Mouse (Mus musculus) forebrain, embryonic 10.5 days (tissue): ENCODE measurements around the gene Ppara. TPM values are rescaled to one million over a fixed set of nuclear protein-coding genes. Genes with fewer than 3 reads are reported as not detected.

Experiments
- DNase-seq: peaks from one replicate; pipeline ENCODE4 v3.0.0-alpha.2; 2017; ENCODE audit warnings: low spot score; ENCODE audit errors: extremely low spot score
- H3K27ac ChIP-seq: fragments of 300-500 bp; sonication (generic); 2 replicates; pipeline ENCODE4 v1.5.1; 2016; ENCODE audit warnings: mild to moderate bottlenecking
- H3K27me3 ChIP-seq: fragments of 300-500 bp; sonication (generic); 2 replicates; pipeline ENCODE4 v1.6.1; 2016; ENCODE audit warnings: mild to moderate bottlenecking; ENCODE audit not compliant: poor library complexity, severe bottlenecking
- H3K36me3 ChIP-seq: fragments of 300-500 bp; sonication (generic); replicated peaks from 2 replicates; pipeline ENCODE4 v1.6.1; 2016; ENCODE audit warnings: mild to moderate bottlenecking, moderate library complexity
- H3K4me1 ChIP-seq: fragments of 300-500 bp; sonication (generic); 2 replicates; pipeline ENCODE4 v1.6.1; 2016
- H3K4me3 ChIP-seq: fragments of 300-500 bp; sonication (generic); 2 replicates; pipeline ENCODE4 v1.5.1; 2016; ENCODE audit warnings: mild to moderate bottlenecking, moderate library complexity
- H3K9me3 ChIP-seq: fragments of 300-500 bp; sonication (generic); 2 replicates; pipeline ENCODE4 v1.6.1; 2016; ENCODE audit warnings: mild to moderate bottlenecking, moderate library complexity
- WGBS: fragments of 180-500 bp; shearing (Covaris S2); methylation state at CpG from one replicate; pipeline ENCODE4 v1.1.7; 2016; 5-methylcytosine and 5-hydroxymethylcytosine counted together
- polyA plus RNA-seq: library from polyadenylated mRNA; unstranded; fragments of >200 nt; fragmentation: Nextera tagmentation; extraction: Ambion mirVana; gene quantifications from 2 replicates; pipeline ENCODE4 v1.2.1, GENCODE M21; 2016

The Ppara gene
- polyA plus RNA-seq, 1 experiment from 2014 or later, result 0.11 TPM

DNA sequence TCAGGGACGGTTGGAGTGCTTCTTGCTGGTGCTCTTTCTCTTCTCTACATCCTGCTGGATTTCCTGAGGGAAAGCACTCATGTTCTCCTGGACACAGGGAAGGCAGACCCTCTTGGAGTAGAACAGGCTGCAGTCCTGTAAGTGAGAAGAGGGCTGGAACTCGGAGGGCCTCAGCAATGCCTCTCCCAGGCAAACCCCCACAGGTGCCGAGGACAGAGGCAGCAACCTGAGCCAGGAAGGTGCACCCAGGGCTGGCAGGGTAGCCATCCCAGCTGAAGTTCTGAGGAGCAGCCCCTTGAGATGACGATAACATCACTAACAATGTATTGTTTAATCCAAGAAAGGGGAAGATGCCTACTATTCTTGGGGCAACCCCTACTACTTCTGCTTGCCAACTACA lies 72.6 kb downstream of the Ppara start:
- H3K4me1 ChIP-seq, result peaks cover 26% of the 10 kb centered on the region
- no peaks in the 10 kb centered on the region for H3K27me3 ChIP-seq
- no peaks in the 10 kb centered on the region for H3K9me3 ChIP-seq
- WGBS, result 76% methylated on average over 4 of the region's 4 CpGs
- H3K4me3 ChIP-seq, result no peak overlapping the region
- no peak for DNase-seq
- no peak overlapping the region for H3K27ac ChIP-seq
- H3K36me3 ChIP-seq, result no peaks in the 10 kb centered on the region

DNA sequence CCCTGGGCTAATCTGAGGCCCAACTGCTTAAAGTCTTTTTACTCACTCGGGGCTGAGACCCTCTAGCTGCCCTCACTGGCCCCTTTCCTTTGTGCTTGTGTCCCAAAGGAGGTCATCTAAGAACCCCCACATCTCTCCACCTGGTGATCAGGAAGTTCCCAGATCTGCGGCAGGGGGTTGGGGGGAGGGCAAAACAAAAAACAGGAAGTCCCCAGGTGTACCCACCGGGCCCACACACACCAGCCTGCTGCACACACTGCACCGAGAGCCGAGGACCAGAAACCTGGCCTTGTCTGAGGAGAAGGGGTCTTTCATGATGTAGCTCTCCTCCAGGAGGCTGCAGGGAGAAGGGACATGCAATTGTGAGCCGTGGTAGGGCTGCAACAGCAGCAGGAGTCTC lies 73.2 kb downstream of the Ppara start:
- Histone ChIP-seq H3K9me3 (no peaks in the 10 kb centered on the region), H3K27ac (no peak overlapping the region), H3K27me3 (no peaks in the 10 kb centered on the region), H3K4me1 (peaks cover 26% of the 10 kb centered on the region), H3K4me3 (no peak overlapping the region), H3K36me3 (no peaks in the 10 kb centered on the region)
- DNase-seq, result no peak
- 82% methylated on average over 6 of the region's 6 CpGs for WGBS

DNA sequence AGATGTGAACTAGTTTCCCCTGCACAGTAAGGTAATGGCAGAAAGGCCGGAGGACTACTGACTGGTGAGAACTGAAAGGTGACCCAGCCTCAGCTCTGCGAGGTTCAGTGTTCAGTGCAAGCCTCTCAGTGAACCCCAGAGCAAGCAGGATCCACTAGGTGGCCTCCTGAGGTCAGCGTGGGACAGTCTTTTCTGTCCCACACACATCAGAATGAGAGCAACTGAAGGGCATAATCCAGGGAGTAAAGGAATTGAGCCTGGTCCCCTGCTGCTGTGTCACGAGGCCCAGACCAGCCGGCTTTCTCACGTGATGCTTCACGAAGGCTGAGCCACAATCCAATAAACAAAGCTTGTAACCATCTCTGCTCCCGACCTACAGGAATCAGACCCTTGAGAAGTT lies 73.7 kb downstream of the Ppara start:
- H3K4me3 ChIP-seq, result no peak overlapping the region
- no peak overlapping the region; the same call in 1 of the 2 replicates for H3K27ac ChIP-seq
- H3K9me3 ChIP-seq, result no peaks in the 10 kb centered on the region
- H3K36me3 ChIP-seq, result no peaks in the 10 kb centered on the region
- no peak for DNase-seq
- 0 out of 2 replicates have a peak, but pooled peaks cover 3% of the 10 kb centered on the region for H3K27me3 ChIP-seq
- 57% methylated on average over 8 of the region's 8 CpGs for WGBS
- peaks cover 26% of the 10 kb centered on the region for H3K4me1 ChIP-seq

DNA sequence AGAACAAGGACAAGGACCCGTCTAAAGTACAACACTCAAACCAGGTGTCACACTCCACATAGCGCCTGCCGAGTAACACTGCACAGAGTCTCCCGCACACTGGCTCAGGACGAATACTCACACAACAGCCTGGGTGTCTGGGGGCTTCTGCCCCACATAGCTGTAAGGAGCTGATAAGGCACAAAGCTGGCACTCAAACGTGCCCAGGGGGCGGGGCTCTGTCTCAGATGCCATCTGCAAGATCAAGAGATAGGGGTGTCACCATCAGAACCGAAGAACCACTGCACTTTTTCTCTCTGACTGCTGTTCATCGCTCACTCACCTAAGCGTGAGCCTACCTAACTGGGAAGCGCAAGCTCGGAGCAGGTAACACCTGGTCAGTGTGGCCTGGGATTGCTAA lies 74.3 kb downstream of the Ppara start:
- WGBS, result 88% methylated on average over 12 of the region's 12 CpGs
- H3K27me3 ChIP-seq, result 0 out of 2 replicates have a peak, but pooled peaks cover 5% of the 10 kb centered on the region
- H3K4me3 ChIP-seq, result no peak overlapping the region
- no peaks in the 10 kb centered on the region for H3K36me3 ChIP-seq
- peaks cover 26% of the 10 kb centered on the region for H3K4me1 ChIP-seq
- no peak overlapping the region for H3K27ac ChIP-seq
- no peaks in the 10 kb centered on the region for H3K9me3 ChIP-seq
- DNase-seq, result no peak

DNA sequence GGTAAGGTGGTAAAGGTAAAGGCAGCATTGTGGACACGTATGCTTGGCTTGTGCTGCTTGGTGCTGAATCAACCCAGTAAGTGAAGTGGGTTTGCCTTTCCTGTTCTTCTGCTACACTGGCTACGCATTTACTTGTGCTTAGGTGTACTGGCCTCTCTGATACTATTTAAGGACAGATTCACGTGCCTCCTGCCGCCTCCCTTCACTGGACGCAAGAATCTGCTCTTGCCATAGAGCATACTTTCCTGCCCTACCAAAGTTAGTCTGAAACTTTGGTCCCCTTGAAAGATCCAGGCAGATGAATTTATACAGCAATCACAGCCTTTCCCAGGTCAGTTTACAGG lies 75.7 kb downstream of the Ppara start:
- Histone ChIP-seq H3K27me3 (0 out of 2 replicates have a peak, but pooled peaks cover 5% of the 10 kb centered on the region), H3K4me1 (peaks cover 26% of the 10 kb centered on the region), H3K4me3 (peak overlapping the region; percentile 84), H3K9me3 (peaks cover under 1% of the 10 kb centered on the region; the same call in 1 of the 2 replicates), H3K27ac (no peak overlapping the region), H3K36me3 (no peaks in the 10 kb centered on the region)
- no peak for DNase-seq
- 84% methylated on average over 5 of the region's 5 CpGs for WGBS

DNA sequence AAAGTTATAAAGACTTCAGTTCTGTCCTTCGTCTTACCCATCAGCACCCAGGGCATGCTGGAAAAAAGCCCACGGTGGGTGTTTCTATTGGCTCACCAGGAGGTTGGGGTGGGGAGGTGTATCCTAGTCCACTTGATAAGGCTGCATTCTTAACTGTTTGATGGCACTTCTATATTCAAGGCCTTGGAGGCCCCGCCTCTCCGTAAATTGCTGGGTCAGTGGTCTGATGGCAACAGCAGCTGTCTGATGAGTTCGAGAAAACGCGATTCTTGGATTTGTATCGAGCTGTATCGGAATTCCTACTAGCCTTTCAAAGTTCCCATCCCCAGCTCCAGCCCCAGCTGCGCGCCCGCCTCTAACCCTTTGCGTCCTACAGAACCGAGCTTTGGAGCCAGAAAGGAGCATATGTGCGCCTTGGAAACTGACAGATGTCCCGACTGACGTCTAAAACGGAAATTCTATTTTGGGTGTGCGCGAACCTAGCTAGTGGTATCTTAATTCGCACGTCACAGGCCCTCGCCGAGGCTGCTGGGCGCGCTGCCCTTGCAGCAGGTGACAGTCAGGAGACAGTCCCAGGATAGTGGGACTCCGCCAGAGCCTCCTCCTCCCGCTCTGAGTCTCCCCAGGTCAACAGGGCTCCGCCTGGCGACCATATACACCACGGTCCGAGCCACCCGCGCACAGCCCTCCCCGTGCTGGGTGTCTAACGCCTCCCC lies 76.2 kb downstream of the Ppara start:
- Histone ChIP-seq H3K9me3 (peaks cover 6% of the 10 kb centered on the region; the same call in 1 of the 2 replicates), H3K36me3 (no peaks in the 10 kb centered on the region), H3K4me1 (peaks cover 26% of the 10 kb centered on the region), H3K27ac (peak overlapping the region; percentile 90), H3K27me3 (0 out of 2 replicates have a peak, but pooled peaks cover 5% of the 10 kb centered on the region), H3K4me3 (peak overlapping the region; percentile 84)
- WGBS, result 6% methylated on average over 36 of the region's 36 CpGs
- DNase-seq, result peak; percentile 28

DNA sequence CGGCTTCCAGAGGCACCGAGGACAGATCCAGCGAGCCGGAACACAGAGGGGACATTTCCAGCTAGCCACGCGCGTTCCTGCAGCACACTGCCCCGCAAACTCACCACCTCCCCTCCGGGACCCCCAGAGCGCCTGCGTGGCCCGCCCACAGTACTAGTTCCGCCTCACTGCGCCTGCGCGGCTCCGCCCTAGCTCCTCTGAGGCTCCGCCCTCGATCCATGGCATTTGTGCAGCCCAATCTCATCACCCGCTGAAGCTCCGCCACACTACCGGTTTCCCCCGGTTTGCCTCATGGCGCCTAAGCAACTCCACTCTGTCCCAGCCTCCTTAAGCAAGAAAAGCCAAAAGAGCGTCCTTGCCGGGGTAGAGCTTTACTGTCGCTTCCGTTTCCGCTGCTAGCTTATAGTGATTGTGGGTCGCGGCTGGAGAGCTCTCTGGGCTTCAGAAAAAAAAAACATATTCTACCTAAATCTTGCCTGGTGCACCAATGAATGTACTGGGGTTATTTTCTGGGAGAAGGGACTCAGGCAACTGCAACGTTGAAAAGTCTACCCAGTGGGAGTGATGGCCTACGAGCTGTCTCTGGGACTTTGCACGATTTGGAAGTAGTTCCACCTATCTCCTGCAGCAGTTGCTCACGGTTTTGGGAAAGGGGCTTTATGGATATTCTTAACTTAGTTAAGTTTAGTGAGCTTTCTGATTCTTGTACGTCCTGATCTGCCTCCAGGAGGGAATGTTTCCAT lies 76.9 kb downstream of the Ppara start, which contains the start of gene Cdpf1:
Gene Cdpf1, minus strand, starts transcription at position 163 of the 743 bp plus-strand sequence.
- H3K36me3 ChIP-seq, result no peaks in the 10 kb centered on the region
- 0 out of 2 replicates have a peak, but pooled peaks cover 7% of the 10 kb centered on the region for H3K27me3 ChIP-seq
- peaks cover 13% of the 10 kb centered on the region; the same call in 1 of the 2 replicates for H3K9me3 ChIP-seq
- peak; percentile 97 for DNase-seq
- H3K27ac ChIP-seq, result peak within 1 kb of the TSS; percentile 90
- WGBS, result 4% methylated on average over 36 of the region's 36 CpGs
- H3K4me1 ChIP-seq, result peaks cover 26% of the 10 kb centered on the region
- H3K4me3 ChIP-seq, result peak within 1 kb of the TSS; percentile 84

DNA sequence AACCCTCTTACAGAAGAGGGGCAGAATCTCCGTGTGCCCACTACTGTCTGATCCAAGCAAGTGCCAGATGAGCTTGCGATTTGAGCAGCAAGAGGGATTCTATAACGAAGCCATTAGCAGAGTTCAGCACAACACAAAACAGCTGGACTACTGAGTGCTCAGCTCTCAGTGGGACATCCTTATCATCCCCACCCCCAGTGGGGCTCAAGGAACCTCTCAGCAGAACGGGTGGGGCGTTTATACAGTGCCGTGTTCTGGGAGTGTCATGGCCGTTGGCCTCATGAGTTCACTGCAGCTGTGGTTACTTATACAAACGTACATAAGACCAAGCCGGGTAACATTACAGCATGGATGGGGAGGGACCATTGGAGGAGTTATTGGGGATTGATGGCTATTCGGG lies 78.6 kb downstream of the Ppara start:
- H3K27ac ChIP-seq, result no peak overlapping the region
- no peak overlapping the region for H3K4me3 ChIP-seq
- 0 out of 2 replicates have a peak, but pooled peaks cover 10% of the 10 kb centered on the region for H3K27me3 ChIP-seq
- no peaks in the 10 kb centered on the region for H3K36me3 ChIP-seq
- no peak for DNase-seq
- H3K9me3 ChIP-seq, result peaks cover 30% of the 10 kb centered on the region
- peaks cover 23% of the 10 kb centered on the region for H3K4me1 ChIP-seq
- 74% methylated on average over 10 of the region's 10 CpGs for WGBS

DNA sequence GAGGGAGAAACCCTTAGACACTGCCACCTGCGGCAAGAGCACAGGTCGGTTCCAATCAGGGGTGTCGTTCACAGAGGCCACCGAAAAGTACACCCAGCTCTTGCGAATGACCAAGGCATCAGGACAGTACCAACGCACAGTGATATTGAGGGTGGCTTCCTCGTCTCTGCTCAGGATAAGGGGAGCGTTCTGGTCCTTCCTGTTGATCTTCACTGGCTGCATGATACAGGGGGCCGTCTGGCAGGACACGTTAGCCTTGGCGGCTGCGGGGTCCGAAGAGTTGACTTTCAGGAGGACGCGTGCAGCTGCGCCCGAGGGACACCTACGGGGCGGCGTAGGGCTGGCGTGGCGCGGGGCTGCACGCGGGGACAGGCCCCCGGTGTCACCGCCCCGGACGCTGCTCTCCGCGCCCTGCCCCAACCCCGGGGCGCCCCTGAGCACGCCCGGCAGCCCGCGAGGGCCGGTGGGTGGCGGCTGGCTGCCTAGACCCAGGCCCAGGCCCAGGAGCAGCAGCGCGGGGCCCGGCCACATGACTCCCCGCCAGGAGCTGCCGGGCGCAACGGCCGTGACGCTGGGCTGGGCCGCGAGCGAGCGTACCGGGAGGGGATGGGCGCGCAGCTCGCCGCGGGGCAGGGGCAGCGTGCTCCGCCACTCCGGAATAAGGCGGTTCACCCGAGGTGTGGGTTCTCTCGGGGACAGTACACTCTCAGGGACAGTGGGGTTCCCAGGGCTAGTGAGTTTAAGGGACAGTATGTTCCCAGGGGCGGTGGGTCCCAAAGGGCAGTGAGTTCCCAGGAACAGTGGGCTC lies 86.6 kb downstream of the Ppara start, which contains the start of gene Pkdrej:
Gene Pkdrej, minus strand, starts transcription at position 532 of the 808 bp plus-strand sequence.
- H3K9me3 ChIP-seq, result peaks cover 35% of the 10 kb centered on the region
- H3K36me3 ChIP-seq, result no peaks in the 10 kb centered on the region
- peak; percentile 39 for DNase-seq
- peak within 1 kb of the TSS; percentile 69 for H3K4me3 ChIP-seq
- H3K27ac ChIP-seq, result peak within 1 kb of the TSS; percentile 86
- H3K27me3 ChIP-seq, result peaks cover 44% of the 10 kb centered on the region
- peaks cover 16% of the 10 kb centered on the region for H3K4me1 ChIP-seq
- 2% methylated on average over 65 of the region's 65 CpGs for WGBS

DNA sequence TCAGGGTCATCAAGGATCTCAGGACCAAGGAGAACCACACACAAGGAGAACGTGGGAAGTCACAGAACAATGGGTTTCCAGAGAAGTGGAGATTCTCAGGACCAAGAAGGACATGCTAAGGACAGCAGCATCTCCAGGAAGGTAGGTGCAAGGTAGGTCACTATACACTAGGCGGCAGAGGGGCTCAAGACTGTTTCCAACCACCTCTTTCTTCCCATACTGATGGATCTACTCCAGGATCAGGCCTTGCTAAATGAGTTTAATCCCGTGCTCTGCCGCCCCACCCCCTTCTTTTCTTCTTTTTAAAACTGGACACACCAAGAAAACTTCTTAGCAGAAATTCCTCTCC lies 87.2 kb downstream of the Ppara start:
- H3K36me3 ChIP-seq, result no peaks in the 10 kb centered on the region
- peaks cover 40% of the 10 kb centered on the region for H3K27me3 ChIP-seq
- H3K9me3 ChIP-seq, result peaks cover 30% of the 10 kb centered on the region
- H3K27ac ChIP-seq, result peak overlapping the region; percentile 86
- H3K4me3 ChIP-seq, result peak overlapping the region; percentile 69
- DNase-seq, result peak; percentile 21
- H3K4me1 ChIP-seq, result peaks cover 16% of the 10 kb centered on the region
- 14% methylated on average over 4 of the region's 4 CpGs for WGBS

DNA sequence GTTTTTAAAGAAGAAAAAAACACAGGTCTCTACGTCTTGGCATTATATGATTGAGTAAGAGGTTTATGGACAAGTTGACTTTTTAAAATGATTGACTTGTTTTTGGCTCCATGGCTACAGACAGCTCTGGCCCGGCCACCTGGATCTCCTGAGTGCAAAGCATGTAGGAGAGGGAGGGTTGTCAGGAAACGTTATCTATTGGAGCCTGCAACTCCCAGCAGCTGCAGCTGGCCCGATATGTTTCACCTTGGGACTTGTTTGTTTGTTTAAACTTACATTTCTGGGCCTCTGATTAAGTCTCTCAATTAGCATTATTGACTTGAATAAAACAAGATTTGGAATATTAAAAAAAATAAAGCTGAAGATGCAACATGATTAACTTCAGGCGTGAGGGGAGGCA lies 91.9 kb downstream of the Ppara start:
- Histone ChIP-seq H3K27ac (no peak overlapping the region), H3K4me3 (no peak overlapping the region), H3K4me1 (peaks cover 12% of the 10 kb centered on the region), H3K27me3 (peaks cover 13% of the 10 kb centered on the region), H3K36me3 (no peaks in the 10 kb centered on the region), H3K9me3 (no peaks in the 10 kb centered on the region)
- DNase-seq, result no peak
- WGBS, result 86% methylated on average over 5 of the region's 5 CpGs

DNA sequence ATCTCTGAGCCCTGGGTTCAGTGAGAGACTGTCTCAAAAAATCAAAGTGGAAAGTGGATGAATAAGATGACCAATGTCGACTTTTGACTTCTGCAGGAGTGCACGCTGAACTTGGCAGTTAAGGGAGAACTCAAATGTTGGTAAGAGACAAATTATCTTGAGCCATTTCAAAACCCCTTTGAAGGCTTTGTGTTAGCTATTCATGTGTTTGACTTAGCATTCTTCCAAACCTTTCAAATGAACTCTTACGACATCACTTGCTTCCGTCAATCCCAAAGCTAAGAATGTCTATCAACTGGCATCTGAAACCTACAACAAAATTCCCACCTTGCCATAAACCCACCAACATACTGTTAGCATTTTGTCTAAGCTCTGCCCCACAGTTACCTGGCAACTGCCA lies 93.3 kb downstream of the Ppara start:
- H3K36me3 ChIP-seq, result no peaks in the 10 kb centered on the region
- WGBS, result 89% methylated on average over 4 of the region's 4 CpGs
- peaks cover 17% of the 10 kb centered on the region for H3K4me1 ChIP-seq
- no peaks in the 10 kb centered on the region for H3K27me3 ChIP-seq
- no peaks in the 10 kb centered on the region for H3K9me3 ChIP-seq
- H3K4me3 ChIP-seq, result no peak overlapping the region
- H3K27ac ChIP-seq, result no peak overlapping the region
- no peak for DNase-seq
